Mouse (Mus musculus): ENCODE data around the gene E130208F15Rik. TPM values are rescaled to one million over a fixed set of nuclear protein-coding genes. Genes with fewer than 3 reads are reported as not detected.
A peak's percentile ranks its signal among the peaks of the same experiment; 100 is the strongest.

E130208F15Rik gene
- total RNA-seq, 2 experiments from 2014 or later: 0.47 to 1.6 TPM

DNA sequence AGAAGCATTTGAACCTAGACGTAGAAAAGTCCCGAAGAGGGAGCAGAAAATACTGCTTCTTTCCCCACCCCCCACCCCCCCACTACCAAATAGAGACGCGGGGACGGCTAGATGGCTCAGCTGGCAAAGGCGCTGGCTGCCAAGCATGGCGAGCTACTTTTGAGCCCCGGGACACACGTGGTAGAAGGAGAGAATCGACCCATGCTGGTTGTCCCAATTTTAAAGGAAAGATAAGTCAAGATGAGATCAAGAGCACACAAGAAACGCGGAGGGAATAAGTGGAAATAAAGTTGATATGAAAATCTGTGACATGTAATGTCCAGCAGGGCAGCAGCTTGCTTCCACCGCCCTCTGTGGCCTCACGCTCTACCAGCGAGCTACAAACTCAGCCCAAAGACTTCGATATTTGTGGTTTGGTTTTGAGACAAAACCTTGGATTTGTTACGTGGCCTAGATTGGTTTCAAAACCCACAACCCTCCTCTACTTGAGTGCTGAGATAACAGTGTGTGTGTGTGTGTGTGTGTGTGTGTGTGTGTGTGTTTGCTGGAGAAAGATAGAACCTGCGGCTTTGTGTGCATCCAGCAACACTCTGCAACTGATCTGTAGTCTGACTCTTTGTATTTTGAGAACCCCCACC, 11.2 kb downstream of the E130208F15Rik start:
- ATAC-seq (replicated peaks; ENCODE audit: poor library complexity): peak; percentile 45

DNA sequence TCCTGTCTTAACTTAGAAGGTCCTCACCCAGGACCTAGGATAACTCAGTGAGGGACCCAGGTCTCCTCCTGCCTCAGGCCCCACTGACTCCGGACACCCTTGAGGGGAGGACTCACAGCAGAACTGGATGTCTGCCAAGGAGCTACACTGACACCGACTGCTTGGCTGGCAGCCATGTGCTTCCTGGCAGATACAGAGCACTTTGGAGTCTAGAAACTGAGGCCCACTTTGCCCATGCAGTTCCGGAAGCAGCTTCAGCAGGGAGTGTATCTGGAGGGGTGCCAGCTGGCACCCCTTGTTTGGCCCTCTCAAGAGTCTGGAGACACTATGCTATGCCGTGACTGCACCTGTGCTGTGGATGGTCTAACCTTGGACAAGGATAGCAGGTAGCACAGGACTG, 11.9 kb downstream of the E130208F15Rik start:
- ATAC-seq (replicated peaks; ENCODE audit: poor library complexity): peak; percentile 24

DNA sequence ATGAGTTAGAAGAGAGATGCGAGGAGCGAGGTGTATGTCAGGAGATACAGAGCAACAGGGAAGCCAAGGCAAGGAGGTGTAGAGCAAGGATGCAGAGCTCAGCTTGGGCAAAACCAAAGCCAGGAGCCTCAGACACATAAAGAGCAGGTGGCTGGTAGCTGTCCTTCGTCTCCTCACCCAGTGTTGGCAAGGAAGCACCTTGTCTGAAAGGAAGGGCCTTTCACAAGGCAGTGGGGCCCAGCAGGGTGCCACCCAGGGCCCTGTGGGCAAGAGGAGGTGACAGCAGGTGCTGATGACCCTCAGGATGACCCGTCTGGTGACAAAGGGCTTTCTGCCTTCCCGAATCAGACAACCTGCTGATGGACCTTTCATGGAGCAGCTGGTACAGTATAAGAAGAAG, 13.0 kb downstream of the E130208F15Rik start:
- ATAC-seq (replicated peaks; ENCODE audit: poor library complexity): no peak

DNA sequence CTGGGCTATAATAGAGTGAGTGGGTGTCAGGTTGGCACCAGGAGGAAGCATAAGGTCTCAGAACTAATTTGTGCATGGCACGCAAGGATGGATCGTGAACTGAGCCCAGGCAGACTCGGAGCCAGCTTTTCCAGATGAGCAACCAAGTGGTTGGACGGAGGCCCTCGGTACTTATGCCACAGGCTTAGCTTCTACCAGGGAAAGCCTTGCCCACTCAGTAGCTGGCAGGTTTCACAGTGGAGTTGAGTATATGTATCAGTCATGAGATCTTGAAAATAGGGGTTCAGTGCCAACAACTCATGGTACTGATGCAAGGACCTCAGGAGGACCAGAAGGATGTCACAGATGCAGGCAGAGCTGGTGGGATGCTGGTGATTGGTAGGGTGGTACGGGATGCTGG, 14.1 kb downstream of the E130208F15Rik start:
- no peak for ATAC-seq (replicated peaks; ENCODE audit: poor library complexity)

DNA sequence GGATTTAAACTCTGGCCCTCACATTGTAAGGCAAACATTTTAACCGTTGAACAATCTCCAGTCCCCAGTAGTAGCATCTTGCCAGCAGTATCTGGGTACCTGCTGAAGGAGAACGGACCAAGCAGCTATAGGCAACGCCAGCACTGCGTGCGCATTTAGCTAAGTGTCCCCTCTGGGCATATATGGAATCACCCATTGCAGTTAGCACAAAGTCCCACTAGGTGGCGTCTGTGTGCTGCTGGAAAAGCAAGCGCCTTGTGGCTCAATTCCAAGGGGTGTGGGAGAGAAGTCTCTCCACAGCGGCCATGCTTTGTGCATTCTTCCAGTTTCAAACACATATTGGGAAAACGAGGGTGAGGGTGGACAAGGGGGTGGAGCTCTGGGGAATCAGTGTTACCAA, 14.8 kb downstream of the E130208F15Rik start:
- ATAC-seq (replicated peaks; ENCODE audit: poor library complexity): peak; percentile 78

DNA sequence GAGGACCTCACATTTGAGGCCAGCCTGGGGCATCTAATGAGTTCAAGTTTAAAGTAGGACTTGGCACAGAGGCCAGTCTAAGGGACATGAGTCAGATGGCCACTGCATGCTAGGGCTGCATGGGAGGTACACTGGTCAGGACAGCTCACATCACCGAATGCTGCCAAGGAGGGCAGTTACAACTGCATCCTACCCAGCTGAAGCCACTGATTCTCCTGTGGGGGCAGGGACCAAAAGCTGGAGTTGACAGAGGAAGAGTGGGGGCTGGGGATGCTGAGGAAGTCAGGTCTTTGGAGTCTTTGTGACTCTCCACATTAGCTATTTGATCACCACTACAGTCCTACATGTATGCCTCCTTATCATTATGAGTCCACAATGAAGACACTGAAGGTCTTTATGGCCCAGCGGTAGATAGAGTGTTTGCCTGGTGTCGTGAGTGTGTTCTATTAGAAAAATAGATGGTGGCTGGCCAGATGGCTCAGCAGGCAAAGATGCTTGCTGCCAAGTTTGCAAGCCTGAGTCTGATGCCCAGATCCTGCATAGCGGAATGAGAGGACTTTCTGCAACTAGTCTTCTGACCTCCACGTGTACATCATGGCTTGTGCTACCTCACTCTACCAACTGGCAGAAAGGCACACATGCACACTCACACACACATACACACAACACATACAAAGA, 18.0 kb downstream of the E130208F15Rik start:
- ATAC-seq (replicated peaks; ENCODE audit: poor library complexity): no peak

DNA sequence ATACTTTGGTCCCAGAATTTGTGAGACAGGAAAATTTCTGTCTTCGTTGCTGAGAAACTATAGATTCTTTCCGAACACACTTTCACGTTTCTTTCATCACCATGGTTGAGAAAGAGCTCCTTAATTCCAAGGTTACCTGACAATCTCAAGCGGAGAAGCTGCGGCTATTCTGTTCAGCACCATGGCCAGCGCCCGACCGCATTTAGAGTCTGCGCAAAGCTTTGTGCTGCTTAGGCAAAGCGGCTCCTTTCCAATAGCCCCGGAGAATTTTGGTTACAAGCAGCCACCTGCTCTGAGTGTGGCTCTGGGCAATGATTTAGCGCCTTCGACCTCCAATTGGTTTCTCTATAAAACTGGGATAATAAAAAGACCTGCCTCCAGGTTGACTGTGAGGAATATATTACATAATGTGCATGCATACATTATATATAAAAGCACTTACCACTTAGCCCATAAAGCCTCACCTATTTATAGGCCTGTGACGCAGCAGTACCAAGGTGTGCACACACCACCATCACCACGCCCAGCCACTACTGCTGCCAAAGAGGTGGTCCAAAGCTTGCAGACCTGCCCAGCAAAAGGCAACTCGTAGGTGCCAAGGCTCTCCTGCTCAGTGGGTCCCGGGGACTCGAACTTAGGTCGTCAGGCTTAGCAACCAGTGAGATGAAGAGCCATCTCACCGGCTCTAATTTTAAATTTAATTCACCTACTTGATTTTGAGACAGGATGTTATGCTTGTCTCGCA, 25.3 kb downstream of the E130208F15Rik start:
- ATAC-seq (replicated peaks; ENCODE audit: poor library complexity): peak; percentile 80

DNA sequence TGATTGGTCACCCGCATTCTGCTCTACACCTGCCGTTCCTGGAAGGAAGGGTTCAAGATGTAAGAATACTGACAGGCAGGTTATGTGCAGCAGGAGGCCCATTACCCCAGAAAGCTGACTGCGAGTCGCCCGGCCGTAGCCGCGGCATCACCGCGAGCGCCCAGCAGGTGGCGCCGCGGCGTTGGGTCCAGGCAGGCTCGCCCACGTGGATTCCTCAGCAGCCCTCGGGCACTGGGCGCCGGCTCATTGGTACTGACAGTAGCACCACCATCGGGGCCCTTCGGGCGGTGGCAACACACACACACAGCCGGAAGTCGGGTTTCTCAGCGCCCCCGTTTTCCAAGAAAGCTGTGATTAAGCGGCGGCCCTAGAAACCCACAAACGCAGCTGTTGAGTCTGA, 26.3 kb downstream of the E130208F15Rik start:
- peak; percentile 93 for ATAC-seq (replicated peaks; ENCODE audit: poor library complexity)

DNA sequence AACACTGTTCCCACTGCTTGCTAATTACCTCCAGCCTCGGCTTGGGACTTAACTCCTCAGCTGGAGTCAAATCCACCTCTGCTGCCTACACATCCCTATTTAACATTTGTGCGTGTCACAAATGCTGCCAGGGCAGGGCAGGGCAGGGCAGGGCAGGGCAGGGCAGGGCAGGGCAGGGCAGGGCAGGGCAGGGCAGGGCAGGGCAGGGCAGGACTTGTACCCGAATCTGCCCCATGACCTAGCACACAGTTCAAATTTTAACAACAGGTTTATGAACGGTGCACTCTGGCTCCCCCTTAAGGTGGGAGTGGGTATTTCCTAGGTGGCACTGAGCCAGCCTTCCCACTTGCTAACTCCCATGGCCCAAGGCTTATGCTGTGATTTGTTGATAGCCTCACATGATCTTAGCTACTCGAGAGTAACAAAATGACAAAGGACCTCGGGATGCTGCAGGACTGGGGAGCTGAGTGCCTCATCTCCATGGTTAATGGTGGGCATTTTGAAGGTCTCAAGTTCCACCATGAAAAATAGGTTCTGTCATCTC, 31.8 kb downstream of the E130208F15Rik start:
- ATAC-seq (replicated peaks; ENCODE audit: poor library complexity): peak; percentile 74

DNA sequence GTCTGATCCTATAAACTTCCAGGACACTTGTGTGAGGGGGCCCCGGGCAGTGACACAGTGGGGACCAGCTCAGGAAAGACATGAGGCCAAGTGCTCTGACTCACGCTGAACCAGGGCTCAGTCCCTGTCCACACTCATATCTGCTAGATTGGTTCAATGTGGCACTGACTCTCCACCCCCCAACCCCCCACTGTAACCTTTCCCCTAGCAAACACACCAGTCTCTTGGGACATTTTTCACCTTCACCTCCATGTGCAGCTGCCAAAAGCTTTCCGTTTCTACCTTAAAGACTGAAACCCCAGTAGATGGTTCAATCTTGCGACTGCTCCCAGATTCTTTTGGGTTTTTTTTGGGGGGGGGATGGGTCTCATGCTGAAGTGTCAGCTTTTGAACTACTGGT, 32.5 kb downstream of the E130208F15Rik start:
- ATAC-seq (replicated peaks; ENCODE audit: poor library complexity): no peak

DNA sequence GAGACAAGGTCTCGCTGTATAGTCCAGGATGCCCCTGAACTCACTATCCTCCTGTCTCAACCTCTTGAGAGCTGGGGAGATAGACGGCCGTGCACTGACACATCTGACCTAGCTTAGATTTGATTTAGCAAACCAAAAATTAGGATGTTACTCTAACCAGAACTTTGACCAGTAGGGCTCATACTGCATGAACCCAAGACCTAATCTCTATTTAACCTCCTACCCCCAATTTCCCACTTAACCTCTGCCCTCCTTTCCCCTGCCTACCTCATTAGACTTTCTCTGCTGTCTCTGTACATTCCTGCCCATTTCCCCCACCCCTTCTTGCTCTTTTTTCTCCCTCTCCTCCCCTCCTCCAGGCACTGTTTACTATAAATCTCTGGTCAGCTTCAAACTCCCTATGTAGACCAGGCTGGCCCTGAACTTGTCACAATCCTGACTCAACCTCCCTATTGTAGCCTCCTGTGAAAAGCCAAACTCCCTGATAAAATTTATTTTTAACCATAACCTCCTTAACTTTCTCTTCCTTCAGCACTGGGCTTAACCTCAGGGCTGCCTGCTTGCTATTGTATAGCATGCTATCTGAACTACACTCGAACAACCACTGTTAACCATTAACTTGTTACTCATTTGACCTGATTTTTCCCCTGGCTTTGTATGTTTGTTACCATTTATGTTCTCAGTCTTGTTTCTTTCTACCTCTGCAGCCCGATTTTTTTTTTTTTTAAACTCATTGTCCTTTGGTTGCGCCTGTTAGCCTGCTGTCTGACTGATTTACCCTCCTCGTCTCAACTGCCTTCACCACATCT, 37.0 kb downstream of the E130208F15Rik start:
- ATAC-seq (replicated peaks; ENCODE audit: poor library complexity): no peak

DNA sequence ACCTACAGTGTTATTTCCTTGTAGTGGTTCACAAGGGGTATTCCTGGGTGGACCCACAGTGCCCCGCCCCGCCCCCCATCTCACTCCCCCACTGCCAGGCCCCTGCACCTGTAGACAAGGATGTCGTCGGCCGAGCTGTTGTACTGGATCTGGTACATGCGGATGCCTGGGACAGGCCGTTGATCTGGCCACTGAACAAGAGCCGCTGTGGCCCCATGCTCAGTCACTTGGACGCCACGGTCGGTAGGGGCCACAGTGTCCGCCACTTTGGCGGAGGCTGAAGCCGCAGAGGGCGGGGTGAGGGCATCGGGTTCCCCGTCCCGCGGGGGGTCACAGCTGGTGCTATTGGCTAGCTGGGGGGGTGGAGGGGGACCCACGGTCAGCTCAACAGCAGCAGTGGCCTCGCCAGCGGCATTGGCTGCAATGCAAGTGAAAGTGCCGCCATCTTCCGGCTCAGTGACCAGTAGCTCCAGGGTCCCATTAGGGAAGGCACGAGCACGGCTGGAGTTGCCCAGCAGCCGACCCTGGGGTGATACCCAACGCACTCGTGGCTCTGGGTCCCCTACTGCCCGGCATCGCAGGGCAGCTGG, 37.8 kb downstream of the E130208F15Rik start:
- no peak for ATAC-seq (replicated peaks; ENCODE audit: poor library complexity)

DNA sequence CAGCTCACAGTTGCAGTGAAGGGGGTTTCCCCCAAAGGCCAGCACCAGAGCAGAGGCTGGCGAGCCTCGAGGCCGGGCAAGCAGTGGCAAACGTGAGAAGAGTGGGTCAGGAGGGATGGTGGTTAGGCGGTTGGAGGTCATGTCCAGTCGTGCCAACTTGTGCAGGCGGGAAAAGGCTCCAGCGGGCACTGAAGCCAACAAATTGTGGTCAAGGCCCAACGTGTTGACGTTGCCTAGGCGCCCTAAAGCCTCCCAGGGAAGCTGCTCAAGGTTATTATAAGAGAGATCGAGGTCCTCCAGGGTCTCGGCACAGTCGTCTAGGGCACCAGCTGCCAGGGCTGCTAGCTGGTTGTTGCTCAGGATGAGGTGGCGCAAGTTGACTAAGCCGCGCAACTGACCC, 38.5 kb downstream of the E130208F15Rik start:
- ATAC-seq (replicated peaks; ENCODE audit: poor library complexity): no peak

DNA sequence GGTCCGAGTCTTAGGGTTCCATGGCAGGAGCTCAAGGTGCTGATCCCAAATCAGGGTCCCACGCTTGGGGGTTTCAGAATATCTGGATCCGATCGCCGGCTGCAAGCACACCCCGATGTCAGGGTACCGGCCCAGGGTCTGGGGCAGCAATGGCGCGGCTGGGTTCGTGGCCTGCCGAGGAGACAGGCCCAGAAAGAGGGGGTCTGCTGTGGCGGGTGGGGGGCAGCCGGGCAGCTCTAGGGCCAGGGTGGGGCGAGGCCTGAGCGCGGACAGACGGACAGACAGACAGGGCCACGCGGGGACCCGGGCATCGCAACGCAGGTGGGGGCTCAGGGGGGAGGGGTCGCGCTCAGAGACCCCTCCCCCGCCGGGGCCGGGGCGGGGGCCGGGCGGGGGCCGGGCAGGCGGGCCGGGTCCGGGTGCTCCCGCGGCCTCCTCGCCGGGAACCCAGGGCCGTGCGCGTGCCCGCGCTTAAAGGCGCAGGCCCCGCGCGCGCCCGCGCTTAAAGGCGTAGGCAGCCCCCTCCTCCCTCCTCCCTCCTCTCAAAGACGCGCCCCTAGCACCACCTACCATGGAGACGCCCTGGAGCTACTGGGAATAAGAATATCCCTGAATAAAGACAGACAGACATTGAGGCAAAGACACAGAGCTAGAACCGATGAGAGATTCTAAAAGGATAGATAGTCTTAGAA, 41.3 kb downstream of the E130208F15Rik start, which contains the start of gene Lrfn3:
Gene Lrfn3, minus strand, starts transcription at position 121 of the 692 bp plus-strand sequence.
- ATAC-seq (replicated peaks; ENCODE audit: poor library complexity): no peak

DNA sequence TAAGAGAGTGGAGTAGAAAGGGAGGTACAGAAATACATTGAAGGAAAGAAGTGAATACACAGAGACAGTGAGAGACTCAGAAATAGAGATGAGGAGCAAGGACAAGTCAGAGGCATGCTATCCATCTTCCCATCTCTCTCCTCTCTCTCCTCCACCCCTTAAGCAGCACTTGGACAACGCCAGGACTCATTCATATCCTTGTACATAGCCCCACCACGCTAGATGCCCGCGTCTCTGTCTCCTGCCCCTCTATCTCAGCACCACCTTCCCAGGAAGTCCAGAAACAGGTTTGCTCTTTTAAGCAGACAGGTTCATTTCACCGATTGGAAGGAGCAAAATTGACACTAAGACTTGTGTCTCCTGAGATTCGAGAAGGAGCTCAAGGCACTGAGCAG, 41.8 kb downstream of the E130208F15Rik start:
- no peak for ATAC-seq (replicated peaks; ENCODE audit: poor library complexity)

DNA sequence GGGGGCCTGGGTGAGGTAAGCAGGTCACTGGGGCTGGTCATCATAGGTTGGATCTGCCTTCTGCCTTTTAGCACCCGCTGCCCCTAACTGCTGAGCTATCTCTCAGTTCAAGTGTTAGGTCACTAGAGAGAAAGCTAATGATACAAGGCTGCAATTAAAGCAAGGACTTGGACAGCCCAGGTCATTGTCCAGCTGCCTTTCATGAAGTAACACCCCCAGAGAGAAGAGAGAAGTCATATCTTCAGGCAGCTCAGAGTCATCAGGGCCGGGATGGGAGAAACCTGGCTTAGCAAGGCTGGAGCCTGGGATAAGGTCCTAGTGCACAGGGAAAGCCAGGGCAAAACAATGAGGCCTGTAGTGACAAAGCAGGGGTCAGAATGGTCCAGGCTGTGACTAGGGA, 45.9 kb downstream of the E130208F15Rik start:
- ATAC-seq (replicated peaks; ENCODE audit: poor library complexity): no peak

Measured in megakaryocyte progenitor cell, adult 5-6 weeks (primary cell).